Mouse (Mus musculus): ENCODE measurements around the gene Jdp2.

DNA sequence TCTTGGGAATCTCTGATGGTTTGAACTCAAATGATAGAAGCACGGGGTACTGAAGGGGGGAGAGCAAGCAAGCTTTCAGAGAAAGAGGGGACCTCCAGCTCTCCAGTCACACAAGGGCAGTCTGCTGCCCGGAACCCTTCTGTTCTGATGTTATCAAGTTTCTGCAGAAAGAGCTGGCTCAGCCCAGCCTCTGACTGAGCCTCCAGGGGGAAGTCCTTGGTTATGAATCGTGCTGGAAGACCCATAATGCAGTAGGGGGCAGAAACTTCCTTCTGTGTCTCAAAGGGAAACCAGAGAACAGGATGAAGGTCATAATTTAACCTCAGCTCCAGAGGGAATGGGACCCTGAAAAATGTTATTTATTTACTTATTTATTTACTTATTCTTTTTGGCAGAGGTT lies 71.3 kb downstream of the Jdp2 start:
- TF ChIP-seq GATA1 (IDR thresholded peaks at IDR 0.05; ENCODE audit: borderline replicate concordance, low read length) (no peak), FLI1 (IDR thresholded peaks at IDR 0.05; ENCODE audit: low read length) (no peak)
